Mouse (Mus musculus) hindbrain, embryonic 16.5 days (tissue): ENCODE measurements around the gene Dcun1d4. TPM values are rescaled to one million over a fixed set of nuclear protein-coding genes. Genes with fewer than 3 reads are reported as not detected.
"Not testable (repeated sequence)": the region's sequence is repeated elsewhere in the genome, so short reads cannot be mapped to it uniquely, and the experiment has no call there.

Experiments used
- ATAC-seq: fragments of 200-750 bp; cut with Nextera tagmentation; 2 replicates; pipeline ENCODE4 v1.8.0; 2017; ENCODE audit warnings: moderate TSS enrichment, moderate library complexity
- H3K27ac ChIP-seq: fragments of 300-500 bp; sonication (generic); 2 replicates; pipeline ENCODE4 v1.5.1; 2014; ENCODE audit warnings: low read depth, mild to moderate bottlenecking, control low read depth, low read length, moderate library complexity
- H3K27me3 ChIP-seq: fragments of 300-500 bp; sonication (generic); replicated peaks from 2 replicates; pipeline ENCODE4 v1.6.1; 2014; ENCODE audit warnings: low read length; ENCODE audit not compliant: control insufficient read depth, insufficient read depth
- H3K36me3 ChIP-seq: fragments of 300-500 bp; sonication (generic); 2 replicates; pipeline ENCODE4 v1.6.1; 2014; ENCODE audit warnings: mild to moderate bottlenecking, low read length, moderate library complexity, mixed read lengths; ENCODE audit not compliant: control insufficient read depth, insufficient read depth
- H3K4me1 ChIP-seq: fragments of 300-500 bp; sonication (generic); 2 replicates; pipeline ENCODE4 v1.6.1; 2014; ENCODE audit warnings: low read depth, low read length; ENCODE audit not compliant: control insufficient read depth, insufficient read depth
- H3K4me2 ChIP-seq: fragments of 300-500 bp; sonication (generic); 2 replicates; pipeline ENCODE4 v1.6.1; 2014; ENCODE audit warnings: mild to moderate bottlenecking, low read length, control low read depth, moderate library complexity
- H3K4me3 ChIP-seq: fragments of 300-500 bp; sonication (generic); 2 replicates; pipeline ENCODE4 v1.5.1; 2014; ENCODE audit warnings: mild to moderate bottlenecking, low read length, control low read depth, moderate library complexity
- H3K9ac ChIP-seq: fragments of 300-500 bp; sonication (generic); 2 replicates; pipeline ENCODE4 v1.6.1; 2014; ENCODE audit warnings: low read depth, mild to moderate bottlenecking, control low read depth, low read length, moderate library complexity
- H3K9me3 ChIP-seq: fragments of 300-500 bp; sonication (generic); 2 replicates; pipeline ENCODE4 v1.6.1; 2014; ENCODE audit warnings: mild to moderate bottlenecking, low read length, moderate library complexity; ENCODE audit not compliant: control insufficient read depth
- WGBS: fragments of 180-500 bp; shearing (Covaris S2); extraction: QIAGEN DNeasy Blood & Tissue Kit; methylation state at CpG from one replicate; pipeline ENCODE4 v1.1.7; 2014; 5-methylcytosine and 5-hydroxymethylcytosine counted together
- polyA plus RNA-seq: library from polyadenylated mRNA; unstranded; fragments of >200 nt; fragmentation: Nextera tagmentation; extraction: Ambion mirVana; gene quantifications from 2 replicates; pipeline ENCODE4 v1.2.1, GENCODE M21; 2015

Gene Dcun1d4
- polyA plus RNA-seq, 1 experiment from 2014 or later, result 44.8 TPM

DNA sequence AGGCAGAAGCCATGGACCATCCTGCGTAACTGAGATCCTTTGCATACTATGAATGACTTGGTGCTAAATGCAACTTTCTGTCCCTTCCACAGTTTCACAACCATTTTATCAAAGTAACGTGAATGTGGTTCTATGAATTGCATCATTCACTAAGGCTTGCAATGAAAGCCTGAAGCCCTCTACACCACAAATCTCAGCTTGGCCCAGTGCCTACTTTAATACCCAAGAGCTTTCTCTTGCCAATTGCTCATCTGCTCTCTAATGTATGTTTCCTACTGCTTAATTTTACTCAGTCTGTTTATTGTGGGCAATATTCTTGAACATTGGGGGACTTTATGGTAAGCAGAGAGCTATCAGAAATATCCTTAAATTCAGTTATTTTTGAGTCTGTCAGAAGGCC, 92.0 kb downstream of the Dcun1d4 start:
- H3K9me3 ChIP-seq, result no peaks in the 10 kb centered on the region
- H3K36me3 ChIP-seq, result no peaks in the 10 kb centered on the region
- H3K27me3 ChIP-seq, result no peaks in the 10 kb centered on the region
- no peak overlapping the region for H3K4me3 ChIP-seq
- no peak overlapping the region for H3K27ac ChIP-seq
- no peak overlapping the region for H3K4me2 ChIP-seq
- no peak overlapping the region for H3K9ac ChIP-seq
- no peak for ATAC-seq
- H3K4me1 ChIP-seq, result peaks cover 10% of the 10 kb centered on the region; the same call in 1 of the 2 replicates
- 90% methylated on average over 2 of the region's 2 CpGs for WGBS

DNA sequence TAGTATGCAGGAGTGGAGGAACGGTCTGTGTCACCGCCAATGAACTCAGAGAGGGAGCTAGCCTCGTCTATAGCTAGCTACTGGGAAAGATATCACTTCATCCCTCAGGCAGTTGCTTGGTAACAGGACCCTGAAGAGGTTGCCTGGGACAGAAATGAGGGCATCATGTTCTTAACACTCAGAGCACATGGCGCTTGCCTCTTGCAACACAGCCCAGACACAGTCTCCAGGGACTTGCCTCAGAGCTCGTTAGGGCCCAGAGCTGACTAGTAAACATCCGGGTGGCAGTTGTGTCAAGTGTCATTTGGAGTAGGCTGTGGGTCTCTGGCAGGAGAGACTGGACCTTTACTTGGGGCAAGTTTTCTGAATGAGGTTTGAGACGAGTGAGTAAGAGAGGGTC, 93.0 kb downstream of the Dcun1d4 start:
- WGBS, result 76% methylated on average over 7 of the region's 7 CpGs
- Histone ChIP-seq H3K9me3 (no peaks in the 10 kb centered on the region), H3K4me1 (peaks cover 10% of the 10 kb centered on the region; the same call in 1 of the 2 replicates), H3K36me3 (no peaks in the 10 kb centered on the region), H3K4me2 (no peak overlapping the region), H3K9ac (no peak overlapping the region), H3K27ac (no peak overlapping the region), H3K4me3 (no peak overlapping the region), H3K27me3 (no peaks in the 10 kb centered on the region)
- no peak for ATAC-seq

DNA sequence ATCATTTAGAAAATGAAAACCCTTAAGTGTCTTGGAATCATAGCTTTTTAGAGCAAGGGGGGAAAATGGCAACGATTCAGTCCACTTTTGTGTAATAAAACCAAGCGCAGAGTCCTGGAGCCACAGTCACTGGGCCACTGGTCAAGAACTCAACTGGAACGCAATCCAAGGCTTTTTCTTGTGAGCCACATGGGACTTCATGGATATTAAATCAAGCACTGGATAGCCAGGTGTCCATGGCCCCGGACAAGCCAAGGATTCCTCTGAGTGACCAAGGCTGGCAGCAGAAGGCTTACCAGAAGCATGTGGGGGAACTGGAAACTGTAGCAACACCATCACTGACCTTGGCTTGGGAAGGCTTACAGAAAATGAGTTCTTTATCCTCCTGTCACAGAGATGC, 93.8 kb downstream of the Dcun1d4 start:
- H3K9me3 ChIP-seq, result no peaks in the 10 kb centered on the region
- H3K9ac ChIP-seq, result no peak overlapping the region
- peak; percentile 40; the same call in 1 of the 2 replicates for ATAC-seq
- H3K27ac ChIP-seq, result no peak overlapping the region
- WGBS, result 79% methylated on average over 4 of the region's 4 CpGs
- no peaks in the 10 kb centered on the region for H3K27me3 ChIP-seq
- H3K36me3 ChIP-seq, result no peaks in the 10 kb centered on the region
- no peak overlapping the region for H3K4me3 ChIP-seq
- no peak overlapping the region for H3K4me2 ChIP-seq
- H3K4me1 ChIP-seq, result peaks cover 10% of the 10 kb centered on the region; the same call in 1 of the 2 replicates

DNA sequence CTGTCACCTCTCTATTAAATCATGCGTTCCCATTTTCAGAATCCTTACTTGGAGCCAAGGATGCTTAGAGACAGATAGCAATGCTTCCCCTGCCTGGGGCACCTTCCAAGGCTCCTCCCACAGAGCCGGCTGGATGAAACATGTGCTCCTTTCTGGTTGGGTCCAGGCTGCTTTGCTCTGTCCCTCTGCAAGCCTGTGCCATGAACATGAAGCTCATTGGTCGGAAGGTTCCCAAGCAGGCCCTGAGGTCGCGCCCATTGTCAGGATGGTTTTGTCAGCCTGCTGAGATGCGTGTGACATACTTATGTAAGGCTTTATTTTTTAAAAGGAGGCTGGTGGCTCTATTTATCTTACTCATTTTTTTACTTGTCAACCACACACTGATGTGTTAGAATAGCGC, 95.9 kb downstream of the Dcun1d4 start:
- no peak overlapping the region for H3K9ac ChIP-seq
- no peak overlapping the region for H3K4me2 ChIP-seq
- no peaks in the 10 kb centered on the region for H3K27me3 ChIP-seq
- peaks cover 10% of the 10 kb centered on the region; the same call in 1 of the 2 replicates for H3K4me1 ChIP-seq
- WGBS, result 52% methylated on average over 7 of the region's 7 CpGs
- no peak overlapping the region for H3K4me3 ChIP-seq
- H3K36me3 ChIP-seq, result no peaks in the 10 kb centered on the region
- ATAC-seq, result 0 out of 2 replicates have a peak, but pooled peaks have one; percentile 38
- no peak overlapping the region for H3K27ac ChIP-seq
- no peaks in the 10 kb centered on the region for H3K9me3 ChIP-seq

DNA sequence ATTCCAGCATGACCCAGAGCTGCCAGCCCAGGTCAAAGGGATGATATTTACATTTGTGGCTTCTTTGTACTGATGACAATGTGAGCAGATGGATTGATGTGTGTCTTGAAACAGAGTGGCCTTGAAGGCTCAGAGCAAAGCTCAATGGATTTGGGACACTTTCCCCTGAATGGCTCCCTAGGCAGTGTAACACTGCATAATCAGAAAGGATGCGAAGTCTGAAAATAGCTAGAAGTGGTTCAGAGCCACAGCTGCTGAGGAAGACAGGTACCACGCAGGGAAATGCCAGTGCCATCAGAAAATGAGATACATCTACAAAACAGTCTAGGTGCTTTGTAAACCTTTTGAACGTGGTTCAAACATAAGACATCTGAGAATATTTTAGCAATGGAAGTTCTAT, 97.3 kb downstream of the Dcun1d4 start:
- ATAC-seq, result no peak

DNA sequence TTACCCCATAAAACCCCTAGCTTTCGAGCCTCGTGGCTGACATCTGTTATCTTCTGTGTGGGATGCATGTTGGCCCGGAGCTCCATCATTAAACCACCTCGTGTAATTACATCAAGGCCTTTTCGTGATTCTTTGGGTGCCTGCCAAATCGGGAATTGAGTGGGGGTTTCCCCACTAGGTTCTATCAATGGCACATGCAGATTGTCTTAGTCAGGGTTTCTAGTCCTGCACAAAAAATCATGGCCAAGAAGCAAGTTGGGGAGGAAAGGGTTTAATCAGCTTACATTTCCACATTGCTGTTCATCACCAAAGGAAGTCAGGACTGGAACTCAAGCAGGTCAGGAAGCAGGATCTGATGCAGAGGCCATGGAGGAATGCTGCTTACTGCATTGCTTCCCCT, 103.2 kb downstream of the Dcun1d4 start:
- not testable (repeated sequence) for H3K4me1 ChIP-seq, H3K9me3 ChIP-seq, H3K4me3 ChIP-seq, H3K36me3 ChIP-seq, ATAC-seq, H3K27me3 ChIP-seq, H3K9ac ChIP-seq, H3K4me2 ChIP-seq, H3K27ac ChIP-seq
- WGBS, result 51% methylated on average over 6 of the region's 6 CpGs

More for the DNA sequence above, 97.3 kb downstream of the Dcun1d4 start:
- H3K27ac ChIP-seq, result no peak overlapping the region
- no peak overlapping the region for H3K4me2 ChIP-seq
- 70% methylated on average over 3 of the region's 3 CpGs for WGBS
- no peak overlapping the region for H3K4me3 ChIP-seq
- H3K27me3 ChIP-seq, result no peaks in the 10 kb centered on the region
- peaks cover 10% of the 10 kb centered on the region; the same call in 1 of the 2 replicates for H3K4me1 ChIP-seq
- H3K9ac ChIP-seq, result no peak overlapping the region
- H3K9me3 ChIP-seq, result no peaks in the 10 kb centered on the region
- H3K36me3 ChIP-seq, result no peaks in the 10 kb centered on the region

DNA sequence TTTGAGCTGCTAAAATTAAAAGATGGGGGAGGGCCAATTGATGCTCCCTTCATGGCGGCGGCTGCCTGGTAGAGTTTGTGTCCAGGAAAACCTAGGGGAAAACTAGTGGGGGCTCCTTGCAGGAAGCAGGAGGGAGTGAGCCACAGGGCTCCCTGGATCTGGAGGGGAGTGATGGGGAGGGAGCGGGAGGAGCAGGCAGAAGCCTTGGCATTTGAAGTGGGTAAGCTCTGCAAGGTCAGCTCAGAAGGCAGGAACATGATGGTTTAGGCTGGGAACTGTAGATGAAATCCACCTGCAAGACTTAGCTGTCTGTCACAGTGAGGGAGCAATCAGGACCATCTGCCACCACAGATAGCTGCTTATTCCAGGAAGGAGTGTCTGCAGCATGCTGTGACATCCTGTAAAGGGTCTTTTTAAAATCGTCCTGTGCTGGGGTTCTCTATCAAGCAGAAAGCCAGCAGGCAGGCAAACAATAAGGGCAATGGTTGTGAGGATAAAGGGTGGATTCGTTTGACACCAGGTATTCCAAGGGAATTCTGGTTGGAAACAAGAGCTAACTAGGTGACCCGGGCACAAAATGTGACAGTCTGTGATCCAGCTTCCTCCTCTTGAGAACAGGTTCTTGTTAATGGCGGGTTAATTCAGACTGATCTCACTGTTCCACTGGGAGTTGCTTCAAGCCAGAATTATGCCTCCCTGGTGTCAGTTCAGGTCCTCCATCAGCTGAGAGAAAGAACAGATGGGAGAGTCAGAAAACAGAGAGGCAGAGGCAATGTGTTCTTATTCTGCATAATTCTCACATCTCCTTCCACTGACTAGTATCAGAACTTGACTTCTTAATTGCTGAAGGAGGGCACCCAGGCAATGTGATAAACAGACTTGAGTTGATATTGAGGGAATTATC, 104.7 kb downstream of the Dcun1d4 start:
- Histone ChIP-seq H3K4me1 (peaks cover 9% of the 10 kb centered on the region), H3K9me3 (no peaks in the 10 kb centered on the region), H3K36me3 (no peaks in the 10 kb centered on the region), H3K27ac (peak overlapping the region; percentile 73), H3K9ac (no peak overlapping the region; the same call in 1 of the 2 replicates), H3K4me3 (no peak overlapping the region), H3K4me2 (no peak overlapping the region), H3K27me3 (no peaks in the 10 kb centered on the region)
- 17% methylated on average over 7 of the region's 7 CpGs for WGBS
- ATAC-seq, result peak; percentile 80

DNA sequence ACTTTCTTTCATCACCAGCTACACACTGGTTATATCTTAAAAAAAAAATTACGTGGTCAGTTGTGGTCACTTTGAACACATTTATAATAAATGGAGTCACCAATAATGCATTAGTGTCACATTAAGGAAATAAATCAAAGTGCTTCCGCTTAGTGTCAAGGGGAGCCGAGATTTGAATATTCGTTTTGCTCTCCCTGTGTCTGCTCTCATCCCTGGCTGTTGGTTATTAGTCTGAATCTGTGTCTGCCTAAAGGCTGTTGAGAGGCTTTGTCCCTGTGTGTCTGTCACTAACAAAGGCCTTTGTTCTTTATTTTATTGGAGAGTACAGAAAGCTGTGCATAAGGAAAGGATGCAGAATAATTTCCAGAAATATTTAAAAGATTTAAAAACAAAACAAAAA, 105.8 kb downstream of the Dcun1d4 start:
- H3K27me3 ChIP-seq, result no peaks in the 10 kb centered on the region
- H3K4me1 ChIP-seq, result peaks cover 9% of the 10 kb centered on the region
- 46% methylated on average over 4 of the region's 4 CpGs for WGBS
- no peaks in the 10 kb centered on the region for H3K9me3 ChIP-seq
- H3K9ac ChIP-seq, result no peak overlapping the region
- ATAC-seq, result no peak
- H3K27ac ChIP-seq, result no peak overlapping the region
- no peak overlapping the region for H3K4me2 ChIP-seq
- no peak overlapping the region for H3K4me3 ChIP-seq
- no peaks in the 10 kb centered on the region for H3K36me3 ChIP-seq

DNA sequence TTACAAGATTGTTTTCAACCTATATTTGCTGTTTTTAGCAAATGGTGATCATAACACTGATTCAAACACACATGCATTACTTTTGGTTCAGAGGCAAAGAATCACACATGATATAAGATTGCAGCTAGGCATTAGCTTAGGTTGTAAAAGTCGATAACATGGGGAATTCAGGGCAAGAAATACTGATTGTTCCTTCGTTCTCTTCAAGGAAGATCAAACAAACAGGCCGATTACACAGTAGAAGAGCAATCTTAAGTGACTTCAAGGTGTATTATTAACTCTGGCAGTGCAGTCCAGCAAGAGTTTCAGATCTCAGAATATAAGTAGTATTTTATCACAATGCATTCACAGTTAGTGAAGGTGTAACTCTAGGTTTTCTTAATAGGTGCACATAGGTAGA, 106.3 kb downstream of the Dcun1d4 start:
- no peak overlapping the region for H3K9ac ChIP-seq
- H3K4me2 ChIP-seq, result no peak overlapping the region
- no peaks in the 10 kb centered on the region for H3K27me3 ChIP-seq
- no peaks in the 10 kb centered on the region for H3K36me3 ChIP-seq
- no peaks in the 10 kb centered on the region for H3K9me3 ChIP-seq
- WGBS, result 72% methylated on average over 3 of the region's 3 CpGs
- no peak overlapping the region for H3K27ac ChIP-seq
- H3K4me3 ChIP-seq, result no peak overlapping the region
- H3K4me1 ChIP-seq, result peaks cover 9% of the 10 kb centered on the region
- ATAC-seq, result no peak
